In genomic region chr19:38639805-38640204, GRCm38 (mm10) we compare ENCODE assay signal across 9 mouse cellular contexts.
DNase-seq lines count a peak whose midpoint lies in the region; ATAC-seq and TF ChIP-seq lines count a peak whose summit lies in the region.
"Had no signal": no experiment of that assay in that cellular context is flagged by ENCODE, and none has a peak within 500 bp of the region (broad histone marks: within the 10 kb centered on the region; RNA-seq: fewer than 3 reads in every experiment).

No protein-coding gene starts in this region.

- H3K4me3 ChIP-seq in forebrain, embryonic 16.5 days (replicated peaks; ENCODE audit: low read length), result no peak overlapping the region
- no peak overlapping the region for H3K4me3 ChIP-seq in forebrain, embryonic 11.5 days (ENCODE audit: low read depth, low read length)
- no peak overlapping the region for H3K4me3 ChIP-seq in lung, embryonic 14.5 days (ENCODE audit: low read depth, low read length)
- H3K4me3 ChIP-seq: myocyte had no signal

- ATAC-seq in forebrain, embryonic 16.5 days, result peak; percentile 40; the same call in 1 of the 2 replicates
- ATAC-seq in forebrain, embryonic 11.5 days (replicated peaks; ENCODE audit: low FRiP score), result no peak
- ATAC-seq in lung, embryonic 14.5 days (ENCODE audit: insufficient read depth), result peak; percentile 83

- no peak overlapping the region for H3K9ac ChIP-seq in forebrain, embryonic 16.5 days (replicated peaks; ENCODE audit: low read depth, low read length)
- H3K9ac ChIP-seq in forebrain, embryonic 11.5 days (ENCODE audit: low read length), result no peak overlapping the region
- no peak overlapping the region for H3K9ac ChIP-seq in lung, embryonic 14.5 days

- no peak overlapping the region for H3K4me2 ChIP-seq in forebrain, embryonic 16.5 days (ENCODE audit: low read length)
- no peak overlapping the region for H3K4me2 ChIP-seq in forebrain, embryonic 11.5 days (ENCODE audit: low read depth, low read length, severe bottlenecking)
- no peak overlapping the region for H3K4me2 ChIP-seq in lung, embryonic 14.5 days

- H3K4me1 ChIP-seq in forebrain, embryonic 16.5 days (replicated peaks; ENCODE audit: control insufficient read depth, insufficient read depth, low read length), result no peaks in the 10 kb centered on the region; the same call in 1 of the 2 replicates
- H3K4me1 ChIP-seq in forebrain, embryonic 11.5 days (replicated peaks; ENCODE audit: control insufficient read depth, insufficient read depth, low read length), result no peaks in the 10 kb centered on the region
- peaks cover 2% of the 10 kb centered on the region; the same call in 1 of the 2 replicates for H3K4me1 ChIP-seq in lung, embryonic 14.5 days (ENCODE audit: insufficient read depth)

- H3K27me3 ChIP-seq in forebrain, embryonic 16.5 days (replicated peaks; ENCODE audit: control insufficient read depth, insufficient read depth, low read length), result no peaks in the 10 kb centered on the region
- H3K27me3 ChIP-seq in forebrain, embryonic 11.5 days (ENCODE audit: control insufficient read depth, insufficient read depth, low read length), result no peaks in the 10 kb centered on the region
- H3K27me3 ChIP-seq in lung, embryonic 14.5 days (ENCODE audit: insufficient read depth, low read length), result no peaks in the 10 kb centered on the region

- no peak for TF ChIP-seq CTCF in lung, embryonic 14.5 days (IDR thresholded peaks at IDR 0.05; ENCODE audit: low read depth)

- DNase-seq in forebrain, embryonic 11.5 days (ENCODE audit: low spot score), result no peak
- peak; percentile 15 for DNase-seq in 3T3-L1 (ENCODE audit: low read depth, low spot score)
- DNase-seq in heart, adult 9 months (ENCODE audit: low spot score in 2 of 2), result peak; percentile 60 to 61
- peak; percentile 73 for DNase-seq in lung, embryonic 14.5 days
- DNase-seq in T-cell, adult 2 months (ENCODE audit: low spot score), result no peak
- no peak for DNase-seq in spleen, postnatal 4 days (ENCODE audit: low spot score in 2 of 2)
- no peak for DNase-seq in thymus, postnatal 0 days (ENCODE audit: low spot score)

- 62% methylated on average over 3 of the region's 3 CpGs for WGBS in forebrain, embryonic 16.5 days
- WGBS in forebrain, embryonic 11.5 days, result 86% methylated on average over 3 of the region's 3 CpGs
- 32% methylated on average over 3 of the region's 3 CpGs for WGBS in lung, embryonic 14.5 days

- no peaks in the 10 kb centered on the region for H3K36me3 ChIP-seq in forebrain, embryonic 16.5 days (ENCODE audit: control insufficient read depth, insufficient read depth)
- H3K36me3 ChIP-seq in forebrain, embryonic 11.5 days (ENCODE audit: control insufficient read depth, insufficient read depth, low read length), result no peaks in the 10 kb centered on the region
- H3K36me3 ChIP-seq in lung, embryonic 14.5 days (ENCODE audit: insufficient read depth), result no peaks in the 10 kb centered on the region

- no peak overlapping the region for H3K27ac ChIP-seq in forebrain, embryonic 16.5 days (ENCODE audit: low read length)
- H3K27ac ChIP-seq in forebrain, embryonic 11.5 days (ENCODE audit: low read depth, low read length), result no peak overlapping the region
- no peak overlapping the region for H3K27ac ChIP-seq in lung, embryonic 14.5 days (ENCODE audit: low read depth)

- no peaks in the 10 kb centered on the region for H3K9me3 ChIP-seq in forebrain, embryonic 16.5 days (ENCODE audit: control insufficient read depth, low read length)
- no peaks in the 10 kb centered on the region for H3K9me3 ChIP-seq in forebrain, embryonic 11.5 days (ENCODE audit: control insufficient read depth, low read length)
- H3K9me3 ChIP-seq in lung, embryonic 14.5 days (ENCODE audit: low read depth, low read length), result no peaks in the 10 kb centered on the region

Comparison
In these comparisons a context has a peak if more than half of its experiments do, and no peak if none do; other contexts are left out.
1. DNase-seq: peak in 3T3-L1 (single experiment), heart, adult 9 months (2 of 2) and lung, embryonic 14.5 days (single experiment); none in forebrain, embryonic 11.5 days (single experiment), T-cell, adult 2 months (single experiment), spleen, postnatal 4 days (0 of 2) and thymus, postnatal 0 days (single experiment).